Mouse (Mus musculus): ENCODE measurements around the gene Mtg2. TPM values are rescaled to one million over a fixed set of nuclear protein-coding genes. Genes with fewer than 3 reads are reported as not detected.

Gene Mtg2
- total RNA-seq, 4 experiments from 2014 or later: 14.8 to 18.1 (median 16.8) TPM

GRCm38 (mm10) chr2:180051986-180052733, 18.2 kb upstream of the Mtg2 start:
- no peak for DNase-seq (ENCODE audit: low spot score in 2 of 2)

- no peak for DNase-seq (ENCODE audit: low spot score in 2 of 2)
Measured at GRCm38 (mm10) chr2:180053001-180053400, 17.4 kb upstream of the Mtg2 start.

- no peak for DNase-seq (ENCODE audit: low spot score in 2 of 2)
Measured at GRCm38 (mm10) chr2:180063338-180064131, 6.9 kb upstream of the Mtg2 start.

GRCm38 (mm10) chr2:180069770-180070480, 463 bp upstream of the Mtg2 start:
- DNase-seq (ENCODE audit: low spot score in 2 of 2): no peak

GRCm38 (mm10) chr2:180071671-180072070, 1.3 kb downstream of the Mtg2 start:
- no peak for DNase-seq (ENCODE audit: low spot score in 2 of 2)

DNA sequence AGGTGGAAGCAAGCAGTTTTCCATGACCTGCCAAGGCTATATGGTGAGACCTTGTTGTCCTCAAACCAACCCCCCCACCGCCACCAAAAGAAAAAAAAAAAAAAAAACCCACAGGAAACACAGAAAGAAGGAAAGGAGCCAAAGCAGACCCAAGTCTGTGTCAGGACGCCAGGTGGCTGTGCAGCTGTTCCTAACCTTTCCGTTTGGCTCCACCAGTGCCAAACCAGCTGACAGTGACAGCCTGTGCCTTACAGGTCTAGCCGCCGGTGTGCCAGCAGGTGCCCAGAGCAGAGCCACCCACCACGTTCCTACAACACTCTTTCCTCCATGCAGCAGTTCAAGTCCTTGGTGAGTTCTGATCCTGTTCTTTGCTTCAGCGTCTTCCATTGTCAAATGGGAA, 2.5 kb downstream of the Mtg2 start:
- no peak for DNase-seq (ENCODE audit: low spot score in 2 of 2)

DNA sequence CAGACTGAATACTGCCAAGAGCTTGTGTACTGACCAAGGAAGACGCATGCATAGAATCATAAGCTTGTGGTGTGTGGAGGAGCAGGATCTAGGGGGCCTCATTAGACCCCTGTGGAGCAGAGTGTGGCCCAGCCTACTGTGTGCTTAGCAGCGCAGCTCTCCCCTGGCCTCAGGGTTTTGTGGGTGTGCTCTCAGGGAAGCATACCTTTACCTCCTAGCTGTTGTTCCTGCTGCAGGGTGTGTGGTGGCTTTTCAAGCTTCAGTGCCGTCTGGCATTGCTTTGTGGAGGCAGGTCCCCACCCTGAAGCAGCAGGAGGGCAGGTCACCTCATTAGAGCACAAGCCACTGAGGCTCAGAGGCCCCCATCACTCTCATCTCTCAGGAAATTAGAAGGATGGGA, 7.2 kb downstream of the Mtg2 start:
- no peak for DNase-seq (ENCODE audit: low spot score in 2 of 2)

GRCm38 (mm10) chr2:180080680-180081079, 10.3 kb downstream of the Mtg2 start:
- DNase-seq (ENCODE audit: low spot score in 2 of 2): no peak

DNA sequence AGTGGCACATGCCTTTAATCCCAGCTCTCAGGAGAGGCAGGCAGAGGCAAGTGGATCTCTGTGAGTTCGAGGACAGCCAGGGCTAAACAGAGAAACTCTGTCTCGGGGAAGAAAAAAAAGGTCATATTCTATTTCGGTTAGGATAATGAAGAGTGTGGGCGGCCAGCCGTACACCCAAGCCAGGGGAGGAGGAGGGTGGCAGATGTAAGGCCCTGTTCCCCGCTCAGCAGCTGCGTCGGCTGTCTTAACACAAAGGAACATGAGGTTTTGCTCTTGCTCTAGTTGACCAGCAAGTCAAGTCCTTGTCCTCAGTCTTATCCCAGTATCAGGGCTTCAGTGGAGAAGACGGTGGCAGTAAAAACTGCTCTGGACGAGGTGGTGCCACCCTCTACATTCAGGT, 12.7 kb downstream of the Mtg2 start:
- DNase-seq (ENCODE audit: low spot score in 2 of 2): no peak

DNA sequence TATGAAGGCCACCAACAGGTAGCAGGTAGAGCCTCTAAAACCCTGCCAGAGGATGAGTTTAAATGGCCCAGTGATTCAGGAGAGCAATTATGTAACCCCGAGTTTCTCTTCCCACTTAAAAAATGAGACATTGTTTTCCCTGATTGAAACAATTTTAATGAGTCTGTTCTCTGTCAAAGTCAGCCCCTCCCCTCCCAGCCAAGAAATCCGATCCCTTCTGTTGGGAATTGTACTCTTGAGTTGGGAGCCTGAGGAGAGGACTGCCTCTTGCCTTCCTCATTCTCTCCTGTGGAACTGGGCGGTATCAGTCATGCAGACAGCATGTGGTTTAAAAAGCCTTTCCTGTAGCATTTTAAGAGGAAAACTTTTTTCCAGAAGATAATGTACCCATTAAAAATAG, 14.2 kb downstream of the Mtg2 start:
- DNase-seq (ENCODE audit: low spot score in 2 of 2): peak in 1 of 2 experiments; percentile 14

- DNase-seq (ENCODE audit: low spot score in 2 of 2): peak in 1 of 2 experiments; percentile 10
Measured at GRCm38 (mm10) chr2:180085926-180086636, 15.7 kb downstream of the Mtg2 start.

- DNase-seq (ENCODE audit: low spot score in 2 of 2): no peak
Measured at GRCm38 (mm10) chr2:180086637-180087027, 16.2 kb downstream of the Mtg2 start.

GRCm38 (mm10) chr2:180087472-180087871, 17.1 kb downstream of the Mtg2 start:
- DNase-seq (ENCODE audit: low spot score in 2 of 2): no peak

DNA sequence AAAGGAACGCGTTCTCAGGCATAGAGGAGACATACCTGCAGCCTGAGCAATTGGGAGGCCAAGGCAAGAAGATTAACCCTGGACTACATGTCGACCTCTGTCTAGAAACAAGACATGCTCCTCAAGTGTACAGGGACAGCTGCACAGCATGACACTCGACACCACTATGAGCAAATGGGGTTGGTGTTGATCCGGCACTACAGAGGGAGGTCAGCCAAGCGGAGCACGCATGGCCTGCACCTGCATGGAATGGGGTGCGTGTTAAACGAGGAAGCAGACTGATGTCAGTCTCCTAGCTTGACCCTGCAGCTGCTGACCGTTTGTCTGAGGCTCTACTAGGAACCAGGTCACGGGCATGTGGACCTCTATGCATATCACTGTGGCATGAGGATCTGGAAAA, 19.9 kb downstream of the Mtg2 start:
- DNase-seq (ENCODE audit: low spot score in 2 of 2): no peak

- no peak for DNase-seq (ENCODE audit: low spot score in 2 of 2)
Measured at GRCm38 (mm10) chr2:180095711-180096110, 25.3 kb downstream of the Mtg2 start.

DNA sequence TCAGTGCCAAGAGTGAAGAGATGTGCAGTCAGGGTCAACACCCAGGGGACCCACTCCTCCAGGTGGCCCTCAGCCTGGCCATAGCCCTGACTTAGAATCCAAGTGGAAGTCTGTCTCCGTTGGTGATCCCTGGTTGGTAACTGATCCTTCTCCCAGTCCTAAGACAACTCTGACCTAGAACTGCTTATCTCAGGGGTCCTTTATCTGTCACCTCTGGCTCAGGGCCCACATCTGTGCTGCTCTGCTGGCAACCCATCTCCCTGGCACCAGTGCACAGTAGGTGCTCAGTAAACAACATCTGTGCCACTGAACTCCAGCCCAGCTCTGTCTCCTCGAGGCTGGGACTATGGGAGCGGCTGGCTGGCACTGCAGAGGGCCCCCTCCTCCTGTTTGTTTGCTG, 27.2 kb downstream of the Mtg2 start:
- DNase-seq (ENCODE audit: low spot score in 2 of 2): no peak

DNA sequence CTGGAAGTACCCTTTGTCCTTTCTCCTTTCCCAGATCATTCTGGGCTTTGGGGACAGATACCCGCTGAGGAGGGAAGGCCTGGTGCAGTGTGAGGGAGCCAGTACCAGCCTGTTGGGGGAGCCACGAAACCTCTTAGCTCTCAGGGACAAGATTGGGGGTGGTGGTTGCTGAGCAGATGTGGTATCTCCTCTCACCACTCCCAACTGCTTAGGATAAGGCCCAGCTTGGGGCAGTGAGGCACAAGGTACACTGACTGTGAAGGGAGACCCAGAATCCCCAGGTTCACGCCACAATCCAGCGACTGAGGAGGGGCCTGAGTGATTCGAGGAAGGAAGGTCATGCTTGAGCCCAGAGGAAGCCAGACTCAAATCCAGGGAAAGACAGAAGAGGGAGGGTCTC, 27.8 kb downstream of the Mtg2 start:
- no peak for DNase-seq (ENCODE audit: low spot score in 2 of 2)

GRCm38 (mm10) chr2:180099529-180099928, 29.1 kb downstream of the Mtg2 start:
- DNase-seq (ENCODE audit: low spot score in 2 of 2): no peak

DNA sequence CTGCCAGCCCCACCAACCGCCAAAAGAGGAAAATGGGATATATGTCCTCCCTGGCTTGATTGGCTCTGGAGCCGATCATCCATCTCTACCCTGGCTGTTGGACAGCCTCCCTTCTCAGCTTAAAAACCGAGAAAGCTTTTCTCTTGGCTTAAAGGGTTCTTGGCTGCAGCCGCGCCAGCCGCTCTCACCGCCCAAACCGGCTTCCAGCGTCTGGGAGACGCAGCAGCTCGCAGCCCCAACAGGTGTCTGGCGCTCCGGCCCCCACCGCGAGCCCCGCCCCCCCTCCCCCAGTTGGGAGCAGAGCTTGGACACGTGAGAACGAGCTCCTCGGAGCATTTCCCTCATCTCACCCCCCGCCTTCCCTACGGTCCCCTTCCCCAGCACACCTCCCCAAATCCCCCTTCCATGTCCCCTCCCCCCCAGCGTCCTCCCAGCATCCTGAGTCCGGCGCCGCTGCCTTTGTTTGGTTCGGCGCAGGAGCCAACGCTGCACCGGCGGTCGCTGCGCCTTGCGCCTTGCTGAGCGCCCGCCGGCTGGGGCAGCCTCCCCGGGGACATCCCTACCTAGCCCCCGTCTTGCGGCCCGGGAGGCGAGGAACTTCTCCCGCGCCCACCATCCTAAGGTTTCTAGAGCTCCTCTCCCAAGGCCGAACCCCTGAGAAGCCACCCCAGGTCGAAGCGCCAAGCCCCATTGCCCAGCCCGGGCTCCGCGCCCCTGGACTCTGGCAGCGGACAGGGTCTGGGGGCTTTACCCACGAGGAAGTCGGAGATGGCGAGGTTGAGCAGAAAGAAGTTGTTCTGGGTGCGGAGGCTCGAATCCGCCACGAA, 33.0 kb downstream of the Mtg2 start:
- DNase-seq (ENCODE audit: low spot score in 2 of 2): no peak

DNA sequence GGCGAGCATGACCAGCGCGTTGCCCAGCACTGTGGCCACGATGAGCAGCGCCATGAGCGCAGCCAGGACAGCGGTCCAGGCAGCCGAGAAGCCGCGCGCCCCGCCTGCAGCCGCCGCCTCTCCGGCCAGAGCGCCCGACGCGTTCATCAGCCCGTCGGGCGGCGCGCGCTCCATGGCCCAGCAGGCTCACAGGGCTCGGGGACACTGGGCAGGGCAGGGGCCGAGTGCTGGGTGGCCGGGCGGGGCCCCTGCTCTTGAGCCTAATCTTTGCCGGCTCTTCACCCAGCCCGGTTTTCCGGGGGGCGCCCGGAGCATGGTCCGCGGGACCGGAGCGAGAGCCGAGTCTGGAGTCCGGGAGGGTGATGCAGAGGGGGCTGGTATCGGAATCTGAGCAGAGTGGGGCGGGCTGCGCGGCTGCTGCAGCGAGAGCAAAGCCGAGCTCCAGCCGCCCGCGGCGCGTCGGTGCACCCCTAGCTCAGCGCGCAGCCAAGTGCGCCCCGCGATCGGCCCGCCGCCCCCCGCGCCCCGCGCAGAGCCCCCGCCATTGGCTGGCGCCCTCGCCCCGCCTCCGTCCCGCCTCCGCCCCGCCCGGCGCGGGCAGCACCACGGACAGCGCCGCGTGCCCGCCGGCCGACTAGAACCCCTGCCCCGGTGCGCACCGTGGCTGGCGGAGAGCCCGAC, 33.7 kb downstream of the Mtg2 start, which contains the start of gene Hrh3:
Gene Hrh3, minus strand, starts transcription at position 511 of the 681 bp plus-strand sequence.
- DNase-seq (ENCODE audit: low spot score in 2 of 2): peak in 1 of 2 experiments; percentile 62

Measured in left cerebral cortex, adult 8-10 months (tissue).